Mouse (Mus musculus) megakaryocyte, embryonic 14.5 days (primary cell): ENCODE data around the gene Scube2.

Experiments
- FLI1 ChIP-seq: IDR thresholded peaks from 2 replicates; pipeline ENCODE4 v1.6.1; 2012; ENCODE audit warnings: low read length, inconsistent platforms, mixed read lengths
- GATA1 ChIP-seq: IDR thresholded peaks from 3 replicates; pipeline ENCODE4 v1.6.1; 2012; ENCODE audit warnings: mixed read lengths, low read length, inconsistent platforms, borderline replicate concordance

GRCm38 (mm10) chr7:109772251-109772650, 93.2 kb downstream of the Scube2 start:
- TF ChIP-seq GATA1 (no peak), FLI1 (no peak)
